Mouse (Mus musculus): ENCODE data around the gene Vmn1r184. TPM values are rescaled to one million over a fixed set of nuclear protein-coding genes. Genes with fewer than 3 reads are reported as not detected.
"Not testable (repeated sequence)": the region's sequence is repeated elsewhere in the genome, so short reads cannot be mapped to it uniquely, and the experiment has no call there.

Vmn1r184 gene
- polyA plus RNA-seq (2015; fragmentation: Nextera tagmentation; extraction: Ambion mirVana): not detected in 2 replicates

GRCm38 (mm10) chr7:26260034-26260433 is at the start of gene Vmn1r184:
Vmn1r184 (plus strand) TSS chr7:26260334.
- ATAC-seq; H3K27me3 ChIP-seq (replicated peaks; ENCODE audit: insufficient read depth, low read length); H3K4me3 ChIP-seq (ENCODE audit: low read depth, low read length); H3K4me2 ChIP-seq (replicated peaks; ENCODE audit: low read depth, low read length); DNase-seq (ENCODE audit: low spot score); H3K9me3 ChIP-seq (ENCODE audit: low read length); H3K4me1 ChIP-seq (ENCODE audit: insufficient read depth, low read depth, low read length); H3K9ac ChIP-seq (replicated peaks; ENCODE audit: low read depth); H3K27ac ChIP-seq (ENCODE audit: low read length); H3K36me3 ChIP-seq (ENCODE audit: insufficient read depth, low read length): not testable (repeated sequence)
- 69% methylated on average over 1 of the region's 1 CpGs for WGBS

- WGBS: 69% methylated on average over 8 of the region's 8 CpGs
- not testable (repeated sequence) for DNase-seq (ENCODE audit: low spot score); H3K4me1 ChIP-seq (ENCODE audit: insufficient read depth, low read depth, low read length); H3K4me3 ChIP-seq (ENCODE audit: low read depth, low read length); H3K9ac ChIP-seq (replicated peaks; ENCODE audit: low read depth); H3K36me3 ChIP-seq (ENCODE audit: insufficient read depth, low read length); H3K9me3 ChIP-seq (ENCODE audit: low read length); H3K27ac ChIP-seq (ENCODE audit: low read length); H3K27me3 ChIP-seq (replicated peaks; ENCODE audit: insufficient read depth, low read length); H3K4me2 ChIP-seq (replicated peaks; ENCODE audit: low read depth, low read length); ATAC-seq
Measured at GRCm38 (mm10) chr7:26303429-26304166, 43.5 kb downstream of the Vmn1r184 start.

GRCm38 (mm10) chr7:26306926-26307325 is 46.8 kb downstream of the Vmn1r184 start, which contains the start of gene Cyp2a4:
Cyp2a4 (plus strand) TSS chr7:26307169.
- 49% methylated on average over 2 of the region's 2 CpGs for WGBS
- H3K4me3 ChIP-seq (ENCODE audit: low read depth, low read length): not testable (repeated sequence)

GRCm38 (mm10) chr7:26311786-26312185 is 51.7 kb downstream of the Vmn1r184 start:
- H3K9me3 ChIP-seq (ENCODE audit: low read length); ATAC-seq; H3K4me2 ChIP-seq (replicated peaks; ENCODE audit: low read depth, low read length); H3K9ac ChIP-seq (replicated peaks; ENCODE audit: low read depth); H3K4me3 ChIP-seq (ENCODE audit: low read depth, low read length); H3K4me1 ChIP-seq (ENCODE audit: insufficient read depth, low read depth, low read length); H3K27me3 ChIP-seq (replicated peaks; ENCODE audit: insufficient read depth, low read length); H3K36me3 ChIP-seq (ENCODE audit: insufficient read depth, low read length); H3K27ac ChIP-seq (ENCODE audit: low read length); DNase-seq (ENCODE audit: low spot score): not testable (repeated sequence)
- 81% methylated on average over 4 of the region's 4 CpGs for WGBS

More at GRCm38 (mm10) chr7:26306926-26307325, 46.8 kb downstream of the Vmn1r184 start, which contains the start of gene Cyp2a4:
- not testable (repeated sequence) for H3K4me2 ChIP-seq (replicated peaks; ENCODE audit: low read depth, low read length); DNase-seq (ENCODE audit: low spot score); ATAC-seq; H3K9me3 ChIP-seq (ENCODE audit: low read length); H3K27ac ChIP-seq (ENCODE audit: low read length); H3K36me3 ChIP-seq (ENCODE audit: insufficient read depth, low read length); H3K9ac ChIP-seq (replicated peaks; ENCODE audit: low read depth); H3K4me1 ChIP-seq (ENCODE audit: insufficient read depth, low read depth, low read length); H3K27me3 ChIP-seq (replicated peaks; ENCODE audit: insufficient read depth, low read length)

- not testable (repeated sequence) for H3K27me3 ChIP-seq (replicated peaks; ENCODE audit: insufficient read depth, low read length); H3K4me2 ChIP-seq (replicated peaks; ENCODE audit: low read depth, low read length); H3K4me1 ChIP-seq (ENCODE audit: insufficient read depth, low read depth, low read length); H3K9ac ChIP-seq (replicated peaks; ENCODE audit: low read depth); DNase-seq (ENCODE audit: low spot score); ATAC-seq; H3K4me3 ChIP-seq (ENCODE audit: low read depth, low read length); H3K9me3 ChIP-seq (ENCODE audit: low read length); H3K36me3 ChIP-seq (ENCODE audit: insufficient read depth, low read length); H3K27ac ChIP-seq (ENCODE audit: low read length)
- 74% methylated on average over 2 of the region's 2 CpGs for WGBS
Measured at GRCm38 (mm10) chr7:26315194-26315593, 55.1 kb downstream of the Vmn1r184 start.

GRCm38 (mm10) chr7:26315809-26316208 is 55.7 kb downstream of the Vmn1r184 start:
- H3K9me3 ChIP-seq (ENCODE audit: low read length); H3K4me1 ChIP-seq (ENCODE audit: insufficient read depth, low read depth, low read length); DNase-seq (ENCODE audit: low spot score); H3K27ac ChIP-seq (ENCODE audit: low read length); H3K9ac ChIP-seq (replicated peaks; ENCODE audit: low read depth); H3K4me2 ChIP-seq (replicated peaks; ENCODE audit: low read depth, low read length); ATAC-seq; H3K36me3 ChIP-seq (ENCODE audit: insufficient read depth, low read length); H3K27me3 ChIP-seq (replicated peaks; ENCODE audit: insufficient read depth, low read length); H3K4me3 ChIP-seq (ENCODE audit: low read depth, low read length): not testable (repeated sequence)
- 85% methylated on average over 4 of the region's 4 CpGs for WGBS

Other genes starting within 250 kb of the Vmn1r184 start
- not detected in 2 replicates for gene Cyp2b13, start 198.8 kb upstream of the Vmn1r184 start, polyA plus RNA-seq (2015; fragmentation: Nextera tagmentation; extraction: Ambion mirVana)
- gene Cyp2b9, start 86.9 kb upstream of the Vmn1r184 start, polyA plus RNA-seq (2015; fragmentation: Nextera tagmentation; extraction: Ambion mirVana): not detected in 2 replicates
- gene Cyp2a4, start 46.8 kb downstream of the Vmn1r184 start, polyA plus RNA-seq (2015; fragmentation: Nextera tagmentation; extraction: Ambion mirVana): not detected in 2 replicates
- not detected in 2 replicates for gene Nlrp9c, start 143.4 kb downstream of the Vmn1r184 start, polyA plus RNA-seq (2015; fragmentation: Nextera tagmentation; extraction: Ambion mirVana)
- gene Nlrp4a, start 174.8 kb downstream of the Vmn1r184 start, polyA plus RNA-seq (2015; fragmentation: Nextera tagmentation; extraction: Ambion mirVana): not detected in 2 replicates

All from lung, postnatal 0 days (tissue).